Mouse (Mus musculus) embryonic fibroblast, embryonic 13.5 days (primary cell): ENCODE data around the gene Lrrd1.

Experiments used
- CTCF ChIP-seq: IDR thresholded peaks from 2 replicates; pipeline ENCODE4 v1.5.1; 2011; ENCODE audit warnings: mild to moderate bottlenecking, control low read depth, low read length, moderate library complexity, borderline replicate concordance; ENCODE audit not compliant: insufficient read depth
- POLR2A ChIP-seq: IDR thresholded peaks from 2 replicates; pipeline ENCODE4 v1.6.1; 2011; ENCODE audit warnings: low read depth, mild to moderate bottlenecking, control low read depth, low read length, moderate library complexity

DNA sequence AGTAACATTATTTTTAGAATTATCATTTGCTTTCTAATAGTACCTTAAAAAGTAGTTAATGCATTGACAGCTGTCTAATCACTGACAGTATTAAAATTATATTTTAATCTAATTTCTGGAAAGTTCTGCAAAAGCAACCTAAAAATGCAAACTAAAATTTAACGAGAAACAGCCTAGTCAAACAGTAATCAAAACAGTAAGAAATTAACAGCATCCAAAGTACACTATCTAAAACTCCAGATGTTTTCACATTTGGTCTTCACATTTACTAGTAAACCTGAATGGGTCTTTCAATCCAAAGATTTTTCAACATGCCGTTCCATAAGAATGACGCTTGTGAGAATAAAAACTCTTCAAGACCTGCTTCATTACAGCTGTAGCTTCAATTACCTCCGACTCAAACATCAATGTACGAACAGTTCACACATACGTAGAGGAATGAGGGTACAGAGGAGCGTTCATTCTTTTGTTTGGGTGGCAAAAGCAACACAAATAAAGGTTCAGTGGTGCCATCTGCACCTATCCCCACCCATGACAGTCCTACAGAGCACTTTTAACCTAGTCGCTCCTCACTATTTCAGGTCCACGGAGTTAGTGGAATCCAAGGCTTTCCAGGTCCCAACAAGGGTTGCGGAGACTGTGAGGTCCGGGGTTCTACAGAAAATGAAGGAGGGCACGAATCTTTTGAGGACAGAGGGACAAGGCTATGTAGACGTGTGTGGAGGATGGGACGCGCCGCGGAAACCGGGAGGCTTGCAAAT is 43.1 kb upstream of the Lrrd1 start:
- TF ChIP-seq CTCF (no peak), POLR2A (no peak)
